Mouse (Mus musculus): ENCODE results near the gene Klf16. TPM values are rescaled to one million over a fixed set of nuclear protein-coding genes. Genes with fewer than 3 reads are reported as not detected.

Klf16 gene
- polyA plus RNA-seq, 1 experiment from 2014 or later, result 9.9 TPM

- H3K27me3 ChIP-seq, result no peaks in the 10 kb centered on the region
- 90% methylated on average over 15 of the region's 15 CpGs for WGBS
- no peak overlapping the region for H3K9ac ChIP-seq
Measured at GRCm38 (mm10) chr10:80547539-80547938, 29.6 kb downstream of the Klf16 start.

DNA sequence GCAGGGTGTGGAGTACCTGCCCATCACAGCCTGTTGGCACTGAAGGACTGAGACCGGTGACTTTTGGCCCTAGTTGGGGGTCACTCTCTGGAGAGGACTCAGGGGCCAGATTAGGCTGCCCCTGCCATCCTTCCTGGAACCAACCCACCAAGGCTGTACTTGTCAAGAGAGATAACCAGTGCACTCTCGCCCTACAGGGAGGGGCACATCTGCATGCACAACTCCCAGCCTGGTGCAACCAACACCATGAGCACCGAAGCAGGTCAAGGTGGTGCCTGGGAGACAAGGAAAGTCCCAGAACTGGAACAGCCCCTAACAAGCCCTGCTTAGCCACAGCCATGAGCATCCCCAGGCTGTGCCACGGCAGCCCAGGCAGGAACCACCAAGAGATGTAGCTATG lies 30.2 kb downstream of the Klf16 start:
- 92% methylated on average over 4 of the region's 4 CpGs for WGBS
- H3K9ac ChIP-seq, result no peak overlapping the region

More at GRCm38 (mm10) chr10:80547539-80547938, 29.6 kb downstream of the Klf16 start:
- Histone ChIP-seq H3K9me3 (no peaks in the 10 kb centered on the region), H3K4me1 (peaks cover 4% of the 10 kb centered on the region; the same call in 1 of the 2 replicates), H3K36me3 (peaks cover 84% of the 10 kb centered on the region), H3K4me3 (no peak overlapping the region), H3K4me2 (no peak overlapping the region), H3K27ac (no peak overlapping the region)
- no peak for ATAC-seq (ENCODE audit: insufficient number of reproducible peaks, low FRiP score, low TSS enrichment, low read depth)

DNA sequence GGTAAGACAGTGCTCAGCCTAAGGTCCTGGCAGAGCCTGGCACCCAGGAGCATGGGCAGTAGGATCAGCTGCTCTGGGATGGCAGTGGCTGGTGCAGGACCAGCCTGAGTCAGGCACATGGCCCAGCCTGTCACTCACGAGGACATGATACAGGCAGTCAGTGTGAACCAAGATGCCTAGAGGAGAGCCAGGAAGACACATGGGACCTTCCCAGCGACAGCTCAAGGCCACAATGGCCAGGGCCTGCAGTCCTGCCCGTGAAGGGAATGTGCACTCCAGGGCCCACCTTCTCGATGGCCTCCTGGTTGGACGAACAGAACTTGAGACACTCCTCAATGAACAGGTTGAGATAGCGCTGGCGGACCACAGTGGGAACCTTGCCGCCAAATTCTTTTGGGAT lies 31.5 kb downstream of the Klf16 start:
- no peak for ATAC-seq (ENCODE audit: insufficient number of reproducible peaks, low FRiP score, low TSS enrichment, low read depth)
- peaks cover 100% of the 10 kb centered on the region for H3K36me3 ChIP-seq
- no peak overlapping the region for H3K27ac ChIP-seq
- 93% methylated on average over 8 of the region's 8 CpGs for WGBS
- H3K9me3 ChIP-seq, result no peaks in the 10 kb centered on the region
- no peak overlapping the region for H3K4me2 ChIP-seq
- 0 out of 2 replicates have a peak, but pooled peaks cover 5% of the 10 kb centered on the region for H3K27me3 ChIP-seq
- no peak overlapping the region for H3K4me3 ChIP-seq
- peaks cover 4% of the 10 kb centered on the region; the same call in 1 of the 2 replicates for H3K4me1 ChIP-seq
- no peak overlapping the region for H3K9ac ChIP-seq

More for the DNA sequence above, 30.2 kb downstream of the Klf16 start:
- Histone ChIP-seq H3K36me3 (peaks cover 90% of the 10 kb centered on the region), H3K27me3 (no peaks in the 10 kb centered on the region), H3K4me2 (no peak overlapping the region), H3K9me3 (no peaks in the 10 kb centered on the region), H3K4me1 (peaks cover 4% of the 10 kb centered on the region; the same call in 1 of the 2 replicates), H3K27ac (no peak overlapping the region), H3K4me3 (no peak overlapping the region)
- ATAC-seq (ENCODE audit: insufficient number of reproducible peaks, low FRiP score, low TSS enrichment, low read depth), result no peak

GRCm38 (mm10) chr10:80543873-80544272 lies 33.2 kb downstream of the Klf16 start:
- Histone ChIP-seq H3K9me3 (no peaks in the 10 kb centered on the region), H3K27ac (no peak overlapping the region), H3K4me3 (no peak overlapping the region), H3K27me3 (peaks cover 8% of the 10 kb centered on the region), H3K4me1 (peaks cover 7% of the 10 kb centered on the region), H3K4me2 (no peak overlapping the region), H3K9ac (no peak overlapping the region), H3K36me3 (peaks cover 83% of the 10 kb centered on the region)
- no peak for ATAC-seq (ENCODE audit: insufficient number of reproducible peaks, low FRiP score, low TSS enrichment, low read depth)
- WGBS, result 91% methylated on average over 14 of the region's 14 CpGs

- Histone ChIP-seq H3K36me3 (peaks cover 39% of the 10 kb centered on the region), H3K9me3 (no peaks in the 10 kb centered on the region), H3K9ac (no peak overlapping the region), H3K27ac (no peak overlapping the region), H3K4me2 (peak overlapping the region; percentile 38; the same call in 1 of the 2 replicates), H3K4me1 (peaks cover 16% of the 10 kb centered on the region), H3K4me3 (no peak overlapping the region), H3K27me3 (peaks cover 48% of the 10 kb centered on the region)
- WGBS, result 50% methylated on average over 4 of the region's 5 CpGs
- ATAC-seq (ENCODE audit: insufficient number of reproducible peaks, low FRiP score, low TSS enrichment, low read depth), result no peak
Measured at GRCm38 (mm10) chr10:80539493-80539892, 37.6 kb downstream of the Klf16 start.

DNA sequence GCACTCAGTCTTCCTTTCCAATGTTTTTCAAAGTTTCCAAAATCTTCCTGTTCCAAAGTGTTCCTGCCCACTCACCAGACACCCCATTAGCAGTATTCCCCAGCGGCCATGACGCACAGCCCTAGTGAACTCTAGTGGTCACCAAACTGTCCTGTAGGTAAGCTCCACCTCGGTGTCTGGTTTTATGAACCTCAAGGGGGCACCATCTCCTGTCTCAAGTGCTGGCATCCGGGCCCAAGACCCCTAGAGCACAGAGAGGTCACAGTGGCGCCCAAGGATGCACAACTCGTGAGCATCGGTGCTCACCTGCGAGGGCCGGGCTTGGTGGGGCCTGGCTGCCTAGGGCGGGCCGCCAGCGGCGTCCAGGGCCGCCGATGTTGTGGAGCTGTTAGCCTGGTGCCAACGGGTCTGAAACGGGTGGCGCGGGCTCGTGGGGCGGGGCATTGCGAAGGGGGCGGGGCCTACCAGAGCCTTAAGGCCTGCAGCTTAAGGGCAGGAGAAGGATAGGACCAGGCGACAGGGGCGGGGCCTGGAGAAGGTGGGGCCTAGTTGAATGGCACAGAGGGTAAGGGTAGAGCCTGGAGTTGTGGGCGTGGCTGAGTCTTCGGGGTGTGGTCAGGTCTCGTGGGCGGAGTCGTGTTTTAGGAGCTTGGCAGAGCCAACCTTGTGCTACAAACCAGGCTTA lies 38.3 kb downstream of the Klf16 start, which contains the start of gene Atp8b3:
TSS of gene Atp8b3 (minus strand) at position 415 of the 685 bp plus-strand sequence.
- Histone ChIP-seq H3K4me1 (peaks cover 16% of the 10 kb centered on the region), H3K36me3 (peaks cover 33% of the 10 kb centered on the region), H3K4me2 (peak within 1 kb of the TSS; percentile 38), H3K9me3 (no peaks in the 10 kb centered on the region), H3K9ac (no peak within 1 kb of the TSS), H3K27ac (no peak within 1 kb of the TSS), H3K27me3 (peaks cover 53% of the 10 kb centered on the region), H3K4me3 (peak within 1 kb of the TSS; percentile 23; the same call in 1 of the 2 replicates)
- WGBS, result 1% methylated on average over 30 of the region's 30 CpGs
- ATAC-seq (ENCODE audit: insufficient number of reproducible peaks, low FRiP score, low TSS enrichment, low read depth), result no peak; the same call in 1 of the 2 replicates

DNA sequence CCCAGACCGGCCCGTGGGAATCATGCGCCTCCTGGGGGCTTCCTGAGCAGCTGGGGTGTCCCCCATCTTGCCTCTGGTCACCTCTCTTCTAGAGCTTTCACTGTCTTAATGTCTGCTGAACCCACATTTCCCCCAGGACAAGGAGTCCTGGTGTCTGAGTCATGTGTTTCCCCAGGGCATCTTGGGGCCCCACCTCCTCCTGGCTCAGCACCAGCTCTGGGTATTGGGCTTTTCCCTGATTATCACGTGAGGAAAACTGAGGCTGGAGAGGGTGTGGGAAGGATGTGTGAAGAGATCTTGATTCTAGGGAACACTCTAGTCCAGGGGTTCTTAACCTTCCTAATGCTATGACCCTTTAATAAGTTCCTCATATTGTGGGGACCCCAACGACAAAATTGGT lies 38.9 kb downstream of the Klf16 start:
- WGBS, result 49% methylated on average over 5 of the region's 5 CpGs
- H3K9ac ChIP-seq, result no peak overlapping the region
- peaks cover 16% of the 10 kb centered on the region for H3K4me1 ChIP-seq
- H3K4me2 ChIP-seq, result no peak overlapping the region
- no peak for ATAC-seq (ENCODE audit: insufficient number of reproducible peaks, low FRiP score, low TSS enrichment, low read depth)
- peaks cover 59% of the 10 kb centered on the region for H3K27me3 ChIP-seq
- H3K9me3 ChIP-seq, result no peaks in the 10 kb centered on the region
- H3K36me3 ChIP-seq, result peaks cover 26% of the 10 kb centered on the region
- H3K27ac ChIP-seq, result no peak overlapping the region
- H3K4me3 ChIP-seq, result no peak overlapping the region

DNA sequence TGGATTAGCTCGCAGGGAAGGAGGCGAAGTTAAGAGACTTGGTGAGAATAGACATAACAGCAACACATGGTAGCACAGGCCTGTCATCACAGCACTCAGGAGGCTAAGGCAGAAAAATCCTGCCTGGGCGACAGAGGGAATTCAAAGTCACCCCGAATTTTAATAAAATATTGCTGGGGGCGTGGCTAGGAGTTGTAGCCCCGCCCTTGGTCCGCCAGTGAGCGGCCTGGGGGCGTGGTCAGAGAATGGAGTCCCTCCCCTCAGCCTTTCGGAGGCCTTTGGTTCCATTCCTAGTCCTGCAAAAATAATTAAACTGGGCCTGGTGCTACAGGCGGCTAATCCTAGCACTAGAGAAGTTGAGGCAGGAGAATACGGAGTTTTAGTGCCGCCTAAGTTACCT lies 41.4 kb downstream of the Klf16 start:
- H3K27me3 ChIP-seq, result peaks cover 59% of the 10 kb centered on the region
- H3K4me2 ChIP-seq, result no peak overlapping the region
- H3K9me3 ChIP-seq, result no peaks in the 10 kb centered on the region
- H3K4me1 ChIP-seq, result peaks cover 16% of the 10 kb centered on the region
- no peak overlapping the region for H3K9ac ChIP-seq
- H3K4me3 ChIP-seq, result no peak overlapping the region; the same call in 1 of the 2 replicates
- H3K27ac ChIP-seq, result no peak overlapping the region
- peaks cover 1% of the 10 kb centered on the region; the same call in 1 of the 2 replicates for H3K36me3 ChIP-seq
- 11% methylated on average over 13 of the region's 13 CpGs for WGBS
- no peak for ATAC-seq (ENCODE audit: insufficient number of reproducible peaks, low FRiP score, low TSS enrichment, low read depth)

DNA sequence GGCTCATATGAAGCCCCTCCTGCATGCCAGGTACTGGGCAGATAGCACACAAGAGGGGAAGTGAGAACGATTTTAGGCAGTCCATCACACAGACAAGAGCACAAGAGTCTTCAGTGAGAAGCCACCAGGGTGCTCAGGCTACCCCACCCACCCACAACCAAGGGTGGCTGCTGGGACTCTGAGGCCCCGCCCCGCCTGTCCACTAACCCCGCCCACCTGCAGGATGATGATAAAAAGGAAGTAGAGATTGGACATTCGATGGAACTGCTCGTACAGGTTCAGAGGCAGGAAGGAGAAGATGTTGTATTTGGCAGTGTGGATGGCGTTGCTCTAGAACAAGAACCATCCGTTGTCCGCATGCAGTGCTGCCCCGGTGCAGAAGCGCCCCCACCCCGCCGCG lies 42.0 kb downstream of the Klf16 start:
- no peak overlapping the region; the same call in 1 of the 2 replicates for H3K4me3 ChIP-seq
- H3K9ac ChIP-seq, result no peak overlapping the region
- no peak overlapping the region for H3K27ac ChIP-seq
- peaks cover 58% of the 10 kb centered on the region for H3K27me3 ChIP-seq
- no peaks in the 10 kb centered on the region for H3K36me3 ChIP-seq
- H3K4me1 ChIP-seq, result peaks cover 16% of the 10 kb centered on the region
- no peak for ATAC-seq (ENCODE audit: insufficient number of reproducible peaks, low FRiP score, low TSS enrichment, low read depth)
- no peaks in the 10 kb centered on the region for H3K9me3 ChIP-seq
- 8% methylated on average over 14 of the region's 14 CpGs for WGBS
- H3K4me2 ChIP-seq, result no peak overlapping the region

DNA sequence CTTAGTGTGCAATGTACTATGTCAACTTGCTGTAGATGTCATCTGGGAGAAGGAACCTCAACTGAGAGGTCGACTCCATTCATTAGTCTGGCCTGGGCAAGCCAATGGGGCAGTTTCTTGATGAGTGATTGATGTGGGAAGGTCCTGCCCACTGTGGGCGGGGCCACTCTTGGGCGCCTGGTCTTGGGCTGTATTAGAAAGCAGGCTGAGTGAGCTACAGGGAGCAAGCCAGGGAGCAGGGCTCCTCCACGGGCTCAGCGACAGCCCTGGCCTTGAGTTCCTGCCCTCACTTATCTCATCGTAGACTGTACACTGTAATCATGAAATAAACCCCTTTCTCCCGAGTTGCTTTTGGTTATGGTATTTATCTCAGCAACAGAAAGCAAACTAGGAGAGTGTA lies 43.4 kb downstream of the Klf16 start:
- Histone ChIP-seq H3K4me3 (no peak overlapping the region), H3K27me3 (peaks cover 53% of the 10 kb centered on the region), H3K4me2 (no peak overlapping the region), H3K4me1 (peaks cover 11% of the 10 kb centered on the region), H3K9ac (no peak overlapping the region), H3K9me3 (no peaks in the 10 kb centered on the region), H3K36me3 (no peaks in the 10 kb centered on the region), H3K27ac (no peak overlapping the region)
- WGBS, result 17% methylated on average over 7 of the region's 7 CpGs
- ATAC-seq (ENCODE audit: insufficient number of reproducible peaks, low FRiP score, low TSS enrichment, low read depth), result no peak

DNA sequence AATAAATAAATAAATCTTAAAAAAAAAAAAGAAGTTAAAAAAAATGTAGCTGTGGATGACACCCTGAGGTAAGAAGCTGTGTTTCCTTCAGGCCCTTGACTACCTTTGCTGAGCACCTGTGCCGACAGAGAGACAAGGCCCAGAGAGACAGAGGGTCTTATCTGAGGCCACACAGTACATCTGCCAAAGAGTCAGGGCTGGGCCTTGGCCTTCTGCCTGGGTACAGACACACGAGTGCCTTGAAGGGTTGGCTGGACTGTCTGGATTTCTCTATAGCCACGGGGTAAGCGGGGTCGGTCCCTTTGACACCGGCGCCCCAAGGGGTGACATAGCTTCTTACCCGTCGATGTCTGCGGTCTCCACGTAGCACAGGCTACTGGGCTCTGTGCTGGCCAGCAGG lies 44.3 kb downstream of the Klf16 start:
- 88% methylated on average over 11 of the region's 11 CpGs for WGBS
- Histone ChIP-seq H3K4me2 (no peak overlapping the region), H3K27me3 (peaks cover 45% of the 10 kb centered on the region), H3K4me3 (no peak overlapping the region), H3K4me1 (peaks cover 10% of the 10 kb centered on the region), H3K36me3 (no peaks in the 10 kb centered on the region), H3K27ac (no peak overlapping the region), H3K9ac (no peak overlapping the region), H3K9me3 (no peaks in the 10 kb centered on the region)
- ATAC-seq (ENCODE audit: insufficient number of reproducible peaks, low FRiP score, low TSS enrichment, low read depth), result no peak

GRCm38 (mm10) chr10:80526172-80526571 lies 50.9 kb downstream of the Klf16 start:
- no peaks in the 10 kb centered on the region for H3K9me3 ChIP-seq
- no peaks in the 10 kb centered on the region for H3K27me3 ChIP-seq
- no peaks in the 10 kb centered on the region for H3K4me1 ChIP-seq
- WGBS, result 18% methylated on average over 9 of the region's 9 CpGs
- ATAC-seq (ENCODE audit: insufficient number of reproducible peaks, low FRiP score, low TSS enrichment, low read depth), result no peak
- H3K4me3 ChIP-seq, result peak overlapping the region; percentile 4; the same call in 1 of the 2 replicates
- H3K27ac ChIP-seq, result no peak overlapping the region
- H3K4me2 ChIP-seq, result no peak overlapping the region
- H3K36me3 ChIP-seq, result no peaks in the 10 kb centered on the region
- H3K9ac ChIP-seq, result no peak overlapping the region

Measured in limb, embryonic 15.5 days (tissue).